Mouse (Mus musculus): ENCODE measurements at regions not wholly inside any gene's neighbourhood (a gene's known extent, or its start where the extent isn't known, plus 50 kb on each side); places are given as distances from the start of the nearest gene placed in this dataset.

GRCm38 (mm10) chr14:99516703-99517102, 218.2 kb downstream of the Klf5 start:
- DNase-seq (ENCODE audit: low read depth, low spot score), result no peak

DNA sequence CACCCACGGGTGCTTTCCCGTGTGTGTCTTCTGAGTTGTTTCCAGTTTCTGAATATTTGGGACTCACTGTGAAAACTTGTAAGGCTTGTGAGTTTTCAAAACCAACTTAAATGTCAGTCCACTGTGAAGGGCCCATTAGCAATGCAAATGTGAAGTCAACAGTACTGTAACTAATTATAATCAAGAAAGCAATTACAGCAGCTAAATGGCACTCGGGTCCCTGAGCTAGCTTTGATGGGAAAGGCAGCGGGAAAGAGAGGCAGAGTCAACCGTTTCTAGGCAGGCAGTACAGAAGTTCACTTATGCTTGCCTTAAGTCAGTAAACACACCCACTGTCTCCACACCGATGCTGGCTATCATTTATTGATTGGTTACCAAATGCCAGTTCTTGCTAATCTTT, 221.9 kb downstream of the Klf5 start:
- DNase-seq (ENCODE audit: low read depth, low spot score), result no peak

DNA sequence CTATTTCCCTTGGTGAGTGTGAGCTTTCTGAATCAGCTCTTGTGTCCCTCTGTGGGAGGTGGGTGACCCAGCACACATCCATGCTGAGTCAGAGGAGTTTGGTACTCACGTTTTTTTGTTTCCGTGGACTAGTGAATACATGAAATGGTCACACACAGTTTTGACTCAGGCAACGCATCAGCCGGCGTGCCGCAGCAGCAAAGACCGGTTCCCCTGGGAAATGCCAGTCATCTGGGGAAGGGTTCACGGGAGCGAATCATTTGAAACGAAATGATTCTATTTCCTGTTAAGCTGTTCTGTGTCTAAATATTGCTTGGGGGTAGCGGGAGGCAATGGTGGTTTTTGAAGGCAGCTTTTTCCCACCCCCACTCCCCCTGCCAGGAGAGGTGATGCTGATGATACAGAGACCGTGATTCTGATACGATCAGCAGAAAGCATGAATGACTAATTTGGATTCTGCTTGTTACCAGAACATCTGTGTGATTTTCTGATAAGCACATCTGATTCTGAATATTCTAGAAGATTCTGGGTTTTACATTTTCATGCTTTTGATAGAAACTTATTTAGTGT, 223.5 kb downstream of the Klf5 start:
- no peak for DNase-seq (ENCODE audit: low read depth, low spot score)

GRCm38 (mm10) chr14:99535781-99536180, 237.3 kb downstream of the Klf5 start:
- DNase-seq (ENCODE audit: low read depth, low spot score), result no peak

DNA sequence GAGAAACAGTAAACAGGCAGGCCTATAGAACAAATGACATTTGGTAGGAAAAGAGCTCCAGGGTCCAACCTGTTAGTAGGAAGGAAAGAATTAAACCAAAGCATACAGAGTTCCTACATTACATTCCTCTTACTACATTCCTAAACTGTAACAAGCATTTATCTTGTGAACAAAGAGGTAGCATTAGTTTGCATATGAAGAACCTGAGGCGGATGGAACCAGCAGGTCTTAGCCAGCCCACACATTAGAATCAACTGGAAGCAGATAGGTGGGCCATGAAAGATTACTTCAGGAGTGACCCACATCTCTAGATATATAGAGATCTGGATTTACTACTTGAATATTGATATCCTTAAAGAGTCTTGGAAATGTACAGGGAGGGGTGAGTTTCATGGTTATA, 238.8 kb downstream of the Klf5 start:
- DNase-seq (ENCODE audit: low read depth, low spot score), result no peak

DNA sequence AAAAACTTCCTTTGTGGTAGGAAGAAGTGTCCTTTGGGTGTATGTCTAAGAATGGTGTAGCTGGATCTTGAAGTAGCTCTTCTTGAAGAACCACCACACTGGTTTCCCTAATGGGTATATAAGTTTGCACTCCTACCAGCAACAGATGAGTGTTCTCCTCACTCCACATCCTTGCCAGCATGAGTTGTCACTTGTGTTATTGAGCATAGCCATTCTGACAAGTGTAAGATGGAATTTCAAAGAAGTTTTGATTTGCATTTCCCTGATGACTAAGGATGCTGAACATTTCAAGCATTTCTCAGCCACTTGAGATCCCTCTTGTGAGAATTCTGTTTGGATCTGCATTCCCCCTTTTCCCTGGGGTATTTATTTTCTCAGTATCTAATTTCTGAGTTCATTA, 243.2 kb downstream of the Klf5 start:
- DNase-seq (ENCODE audit: low read depth, low spot score), result no peak

DNA sequence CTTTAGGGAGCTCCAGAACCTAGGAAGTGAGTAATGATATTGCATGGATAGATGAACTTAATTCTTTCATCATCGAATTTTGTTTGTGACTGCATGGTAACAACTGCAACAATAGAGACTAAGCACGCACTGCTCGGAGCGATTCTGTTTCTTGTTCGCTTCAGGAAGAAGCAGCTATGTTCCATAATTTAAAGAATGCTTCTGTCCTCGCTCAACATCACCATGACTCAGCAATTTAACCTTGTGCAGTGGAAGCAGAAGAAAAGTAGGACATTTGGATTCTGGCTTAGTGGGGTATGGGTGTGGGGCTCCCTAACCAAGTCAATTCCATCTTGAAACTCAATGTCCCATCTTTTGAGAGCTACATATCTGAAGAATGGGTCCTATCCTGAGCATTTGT, 249.4 kb downstream of the Klf5 start:
- DNase-seq (ENCODE audit: low read depth, low spot score), result no peak

DNA sequence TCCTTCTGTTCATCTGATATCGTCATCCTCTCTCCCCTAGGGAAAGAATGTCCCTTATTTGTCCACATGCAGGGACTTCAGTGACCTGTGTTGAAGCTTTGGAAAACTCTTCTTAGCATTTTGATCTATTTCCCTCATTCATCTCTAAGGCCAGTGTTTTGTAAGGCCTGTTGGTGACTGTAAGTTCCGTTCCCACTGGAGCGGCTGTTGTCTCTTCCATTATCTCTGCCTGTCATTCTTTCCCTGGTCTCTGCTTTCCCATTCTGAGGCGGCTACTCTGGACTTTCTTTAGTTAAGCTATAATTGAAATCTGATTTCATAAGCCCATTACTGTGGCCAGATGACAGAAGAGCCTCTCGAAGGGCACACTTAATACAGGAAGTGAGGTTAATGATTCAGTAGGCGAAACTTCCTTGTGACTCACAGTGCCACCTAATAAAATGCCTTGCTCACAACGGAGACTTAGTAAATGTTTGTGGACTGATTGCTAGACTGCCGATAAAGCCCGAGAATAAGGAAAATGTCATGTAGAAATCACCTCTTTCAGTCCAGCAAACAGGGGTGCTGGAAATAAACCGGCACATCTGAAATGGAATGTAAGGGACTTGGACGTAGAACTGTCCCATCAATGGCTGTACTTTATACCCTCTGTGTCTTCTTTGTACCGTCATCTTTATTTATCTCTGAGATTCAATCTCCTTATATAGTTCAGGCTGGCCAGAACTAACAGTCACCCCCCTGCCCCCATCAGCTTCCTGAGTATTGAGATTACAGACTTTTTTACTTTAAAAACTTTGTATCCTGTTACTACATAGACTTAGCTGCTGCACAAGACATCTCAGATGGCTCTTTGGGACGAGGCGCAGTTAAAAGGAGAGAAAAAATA, 250.1 kb downstream of the Klf5 start:
- no peak for DNase-seq (ENCODE audit: low read depth, low spot score)

DNA sequence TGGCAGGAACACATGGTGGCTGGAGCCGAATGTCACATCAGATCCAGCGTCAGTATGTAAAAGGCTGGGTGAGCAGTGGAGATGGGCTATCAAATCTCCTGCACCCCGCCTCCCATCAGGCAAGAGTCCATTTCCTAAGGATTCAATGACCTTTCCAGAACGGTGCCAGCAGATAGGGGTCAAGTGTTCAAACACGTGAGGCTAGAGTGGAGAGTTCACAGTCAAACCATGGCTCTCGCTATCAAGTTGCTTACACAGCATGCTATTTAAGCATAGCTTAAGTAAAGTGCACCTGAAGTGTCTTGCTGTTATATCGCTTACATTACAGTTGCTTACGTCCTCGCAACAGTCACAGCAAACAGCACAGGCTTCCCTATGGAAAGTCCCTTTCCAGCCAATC, 265.5 kb downstream of the Klf5 start:
- no peak for DNase-seq (ENCODE audit: low read depth, low spot score)

GRCm38 (mm10) chr14:99574146-99574545, 275.7 kb downstream of the Klf5 start:
- DNase-seq (ENCODE audit: low read depth, low spot score), result no peak

DNA sequence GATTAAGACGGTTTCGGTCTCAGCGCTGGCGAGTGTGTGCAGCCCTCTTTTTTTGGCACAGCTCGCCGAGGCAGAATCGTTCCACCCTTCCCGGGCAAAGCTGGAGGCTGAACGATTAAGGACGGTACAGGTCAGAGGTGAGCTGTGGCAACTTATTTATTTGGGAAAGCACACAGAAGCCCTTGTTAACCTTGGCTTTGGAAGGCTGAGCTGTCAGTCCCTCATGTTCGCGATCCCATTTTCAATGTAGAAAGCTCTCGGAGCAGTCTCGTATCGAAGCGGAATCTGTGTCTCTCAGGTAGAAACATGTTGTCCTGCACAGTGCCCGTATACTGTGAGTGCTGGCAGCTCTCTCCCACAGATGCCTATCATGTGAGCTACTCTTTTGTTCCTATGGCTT, 280.2 kb downstream of the Klf5 start:
- no peak for DNase-seq (ENCODE audit: low read depth, low spot score)

GRCm38 (mm10) chr14:99579271-99579759, 280.8 kb downstream of the Klf5 start:
- no peak for DNase-seq (ENCODE audit: low read depth, low spot score)

DNA sequence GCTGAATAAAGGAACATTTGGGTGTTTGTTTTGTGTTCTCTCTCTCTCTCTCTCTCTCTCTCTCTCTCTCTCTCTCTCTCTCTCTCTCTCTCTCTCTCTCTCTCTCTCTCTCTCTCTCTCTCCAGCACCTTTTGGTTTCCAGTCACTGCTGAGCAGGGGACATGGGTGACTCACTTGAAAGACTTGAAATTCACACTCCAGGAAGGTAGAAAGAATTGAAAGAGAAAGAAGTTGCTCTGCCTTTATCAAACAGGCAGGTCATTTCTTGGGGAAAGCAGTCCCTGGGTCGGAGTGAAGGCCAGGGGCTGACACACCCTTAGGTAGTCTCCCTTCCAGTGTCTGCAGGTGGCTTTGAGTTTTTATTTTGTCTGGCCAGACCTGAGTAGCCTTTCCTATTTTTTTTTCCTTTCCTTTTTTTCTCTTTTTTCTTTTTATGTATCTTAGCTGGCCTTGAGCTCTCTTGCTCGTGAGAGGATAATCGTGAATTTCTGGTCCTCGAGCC, 281.3 kb downstream of the Klf5 start:
- DNase-seq (ENCODE audit: low read depth, low spot score), result no peak

GRCm38 (mm10) chr14:99584144-99584543, 285.7 kb downstream of the Klf5 start:
- DNase-seq (ENCODE audit: low read depth, low spot score), result no peak

DNA sequence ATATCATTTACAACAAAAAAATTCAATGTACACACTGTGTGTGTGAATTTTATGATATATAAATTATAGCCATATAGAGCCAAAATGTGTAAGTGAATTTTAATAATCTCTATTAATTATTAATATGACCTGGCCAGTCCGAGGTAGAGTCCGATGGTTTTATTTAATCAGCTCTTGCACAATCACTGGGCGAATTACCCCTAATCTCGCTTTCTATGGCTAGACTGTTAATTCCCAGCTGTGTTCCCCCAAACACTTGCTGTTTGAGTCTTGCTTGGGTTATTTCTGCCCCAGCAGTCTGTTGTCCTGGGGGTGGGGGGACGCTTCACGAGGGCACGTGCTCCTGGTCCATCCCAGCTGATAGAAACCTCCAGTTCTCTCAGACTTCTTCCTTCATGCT, 287.5 kb downstream of the Klf5 start:
- no peak for DNase-seq (ENCODE audit: low read depth, low spot score)

DNA sequence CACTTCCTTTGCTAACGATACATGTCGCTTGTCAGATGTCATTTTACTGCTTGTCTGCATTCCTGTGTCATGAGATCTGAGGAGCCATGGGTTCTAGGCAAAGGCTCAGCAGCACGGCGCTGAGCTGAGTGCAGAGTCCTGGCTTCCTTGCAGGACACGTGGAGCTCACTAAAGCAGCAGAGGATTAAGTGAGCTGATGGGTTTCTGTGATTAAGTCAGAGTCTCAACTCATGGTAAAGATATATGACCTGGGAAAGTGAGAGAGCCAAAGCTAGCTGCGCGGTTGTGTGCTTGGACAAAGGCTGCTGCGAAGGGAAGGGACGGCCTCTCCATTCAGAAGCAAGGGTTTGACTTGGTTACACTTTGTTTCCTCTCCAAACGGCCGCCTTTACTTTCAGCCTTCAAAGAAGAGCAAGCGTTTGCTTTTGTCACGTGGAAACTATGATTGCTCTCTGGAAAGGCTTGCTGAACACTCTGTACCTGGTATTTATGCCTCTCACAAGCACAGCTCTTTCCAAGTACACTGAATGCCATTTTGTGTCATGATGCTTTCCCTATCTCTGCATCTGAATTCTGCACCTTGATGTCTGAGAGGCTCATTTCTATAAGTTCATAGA, 292.5 kb downstream of the Klf5 start:
- DNase-seq (ENCODE audit: low read depth, low spot score), result no peak

- DNase-seq (ENCODE audit: low read depth, low spot score), result no peak
Observed at GRCm38 (mm10) chr14:99592922-99593321, 294.4 kb downstream of the Klf5 start.

DNA sequence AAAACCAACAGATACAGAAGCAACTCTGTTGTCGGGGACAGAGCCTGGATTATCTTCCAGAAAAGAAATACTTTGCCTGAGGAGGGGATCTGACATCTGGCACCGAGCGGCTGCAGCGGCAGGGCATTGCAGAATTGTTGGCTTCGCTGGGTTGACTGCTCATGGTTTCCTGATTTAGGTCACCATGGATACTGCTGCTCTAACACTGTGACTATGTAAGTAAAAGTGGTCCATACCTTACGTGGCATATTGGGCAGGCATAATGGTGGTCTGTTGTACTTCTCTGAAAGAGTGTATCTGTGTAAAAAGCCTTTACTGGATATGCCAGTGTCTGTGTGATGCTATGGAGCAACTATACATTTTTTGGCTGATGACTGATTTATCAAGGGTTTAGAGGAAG, 295.4 kb downstream of the Klf5 start:
- DNase-seq (ENCODE audit: low read depth, low spot score), result no peak

DNA sequence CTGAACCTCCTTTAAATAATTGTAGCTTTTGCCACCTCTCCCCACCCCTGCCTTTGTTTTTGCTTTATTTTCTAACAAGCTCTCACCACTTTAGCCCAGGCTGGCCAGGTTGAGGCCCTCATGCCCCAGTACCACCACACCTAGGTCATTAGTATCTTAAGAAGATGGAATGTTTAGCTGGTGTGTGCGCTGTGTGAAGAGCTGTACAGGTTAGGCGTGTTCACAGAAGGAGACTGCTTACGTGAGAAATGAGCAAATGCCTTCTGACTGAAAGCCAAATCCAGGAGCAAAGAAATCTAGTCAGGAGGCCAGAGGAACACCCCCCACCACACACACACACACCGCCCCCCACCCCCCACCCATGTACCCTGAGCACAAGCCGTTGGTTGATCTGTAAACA, 303.4 kb downstream of the Klf5 start:
- DNase-seq (ENCODE audit: low read depth, low spot score), result no peak

DNA sequence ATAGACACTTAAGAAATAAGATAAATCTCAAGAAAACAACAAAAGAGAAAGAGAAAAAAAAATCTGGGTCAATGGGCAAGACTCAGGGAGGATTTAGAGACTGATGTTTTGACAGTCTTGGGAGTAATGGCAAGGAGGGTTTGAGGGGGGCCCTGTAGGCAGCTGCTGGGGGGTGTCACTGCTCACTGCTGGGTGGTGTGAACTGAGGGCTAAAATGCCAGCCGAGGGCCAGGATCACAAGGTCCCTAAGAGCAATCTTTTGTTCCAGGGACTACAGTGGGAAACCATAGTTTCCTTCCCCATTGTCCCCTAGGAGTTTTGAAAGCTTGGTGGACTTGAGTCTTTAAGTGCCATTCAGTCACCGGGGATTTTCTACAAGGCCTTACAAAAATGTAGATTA, 304.8 kb downstream of the Klf5 start:
- no peak for DNase-seq (ENCODE audit: low read depth, low spot score)

GRCm38 (mm10) chr14:99605351-99606100, 307.0 kb downstream of the Klf5 start:
- DNase-seq (ENCODE audit: low read depth, low spot score), result no peak

GRCm38 (mm10) chr14:99609003-99609402, 310.5 kb downstream of the Klf5 start:
- DNase-seq (ENCODE audit: low read depth, low spot score), result no peak
